Mouse (Mus musculus): ENCODE data around the gene Tlr5.

- TF ChIP-seq CTCF (IDR thresholded peaks at IDR 0.05; ENCODE audit: low read depth) (no peak), EP300 (optimal IDR thresholded peaks at IDR 0.05) (no peak)
Measured at GRCm38 (mm10) chr1:182956186-182956960, 1.8 kb downstream of the Tlr5 start.
